Mouse (Mus musculus): Measurements from ENCODE around the gene Ptms.

- no peak for TF ChIP-seq EP300 (optimal IDR thresholded peaks at IDR 0.05)
- peak; percentile 61 for TF ChIP-seq CTCF (IDR thresholded peaks at IDR 0.05; ENCODE audit: low read depth)
Observed at GRCm38 (mm10) chr6:124966466-124967118, 46.7 kb upstream of the Ptms start.
